Mouse (Mus musculus) midbrain, postnatal 0 days (tissue): ENCODE data around the gene Cldn14. TPM values are rescaled to one million over a fixed set of nuclear protein-coding genes. Genes with fewer than 3 reads are reported as not detected.

Source experiments
- ATAC-seq: fragments of 200-750 bp; cut with Nextera tagmentation; 2 replicates; pipeline ENCODE4 v1.8.0; 2017; ENCODE audit warnings: moderate number of reproducible peaks, mild to moderate bottlenecking, moderate TSS enrichment, moderate library complexity; ENCODE audit not compliant: low FRiP score
- DNase-seq: peaks from one replicate; pipeline ENCODE4 v3.0.0-alpha.2; 2015; ENCODE audit warnings: low spot score
- H3K27ac ChIP-seq: fragments of 300-500 bp; sonication (generic); 2 replicates; pipeline ENCODE4 v1.5.1; 2014; ENCODE audit warnings: low read depth, mild to moderate bottlenecking, low read length, mixed read lengths
- H3K27me3 ChIP-seq: fragments of 300-500 bp; sonication (generic); 2 replicates; pipeline ENCODE4 v1.6.1; 2014; ENCODE audit warnings: low read length, control low read depth, mixed read lengths; ENCODE audit not compliant: insufficient read depth
- H3K36me3 ChIP-seq: fragments of 300-500 bp; sonication (generic); 2 replicates; pipeline ENCODE4 v1.6.1; 2014; ENCODE audit warnings: low read length, control low read depth, mixed read lengths; ENCODE audit not compliant: insufficient read depth
- H3K4me1 ChIP-seq: fragments of 300-500 bp; sonication (generic); 2 replicates; pipeline ENCODE4 v1.6.1; 2014; ENCODE audit warnings: mild to moderate bottlenecking, control low read depth, antibody characterized with exemption, low read length, mixed read lengths; ENCODE audit not compliant: insufficient read depth
- H3K4me2 ChIP-seq: fragments of 300-500 bp; sonication (generic); 2 replicates; pipeline ENCODE4 v1.6.1; 2014; ENCODE audit warnings: low read depth, mild to moderate bottlenecking, low read length, mixed read lengths; ENCODE audit not compliant: poor library complexity, severe bottlenecking
- H3K4me3 ChIP-seq: fragments of 300-500 bp; sonication (generic); 2 replicates; pipeline ENCODE4 v1.5.1; 2014; ENCODE audit warnings: low read depth, mild to moderate bottlenecking, low read length, moderate library complexity
- H3K9ac ChIP-seq: fragments of 300-500 bp; sonication (generic); replicated peaks from 2 replicates; pipeline ENCODE4 v1.6.1; 2014; ENCODE audit warnings: mild to moderate bottlenecking, low read length, moderate library complexity, mixed read lengths; ENCODE audit not compliant: poor library complexity, severe bottlenecking
- H3K9me3 ChIP-seq: fragments of 300-500 bp; sonication (generic); 2 replicates; pipeline ENCODE4 v1.6.1; 2016; ENCODE audit warnings: low read length, control low read depth
- CTCF ChIP-seq: IDR thresholded peaks from 2 replicates; pipeline ENCODE4 v1.5.1; 2016; ENCODE audit warnings: antibody characterized with exemption, mild to moderate bottlenecking
- WGBS: fragments of 180-500 bp; shearing (Covaris S2); extraction: QIAGEN DNeasy Blood & Tissue Kit; methylation state at CpG from one replicate; pipeline ENCODE4 v1.1.7; 2014; 5-methylcytosine and 5-hydroxymethylcytosine counted together
- polyA plus RNA-seq: library from polyadenylated mRNA; unstranded; fragments of >200 nt; fragmentation: Nextera tagmentation; extraction: Ambion mirVana; gene quantifications from 2 replicates; pipeline ENCODE4 v1.2.1, GENCODE M21; 2015
- total RNA-seq: library from RNA; depleted of rRNA; stranded (reverse); fragments of >200 nt; gene quantifications from 2 replicates; pipeline ENCODE4 v1.2.3, GENCODE M21; 2014; rRNA removed

Gene Cldn14
- total and polyA plus RNA-seq, 2 experiments from 2014 or later = 0.12 TPM; not detected in 1

DNA sequence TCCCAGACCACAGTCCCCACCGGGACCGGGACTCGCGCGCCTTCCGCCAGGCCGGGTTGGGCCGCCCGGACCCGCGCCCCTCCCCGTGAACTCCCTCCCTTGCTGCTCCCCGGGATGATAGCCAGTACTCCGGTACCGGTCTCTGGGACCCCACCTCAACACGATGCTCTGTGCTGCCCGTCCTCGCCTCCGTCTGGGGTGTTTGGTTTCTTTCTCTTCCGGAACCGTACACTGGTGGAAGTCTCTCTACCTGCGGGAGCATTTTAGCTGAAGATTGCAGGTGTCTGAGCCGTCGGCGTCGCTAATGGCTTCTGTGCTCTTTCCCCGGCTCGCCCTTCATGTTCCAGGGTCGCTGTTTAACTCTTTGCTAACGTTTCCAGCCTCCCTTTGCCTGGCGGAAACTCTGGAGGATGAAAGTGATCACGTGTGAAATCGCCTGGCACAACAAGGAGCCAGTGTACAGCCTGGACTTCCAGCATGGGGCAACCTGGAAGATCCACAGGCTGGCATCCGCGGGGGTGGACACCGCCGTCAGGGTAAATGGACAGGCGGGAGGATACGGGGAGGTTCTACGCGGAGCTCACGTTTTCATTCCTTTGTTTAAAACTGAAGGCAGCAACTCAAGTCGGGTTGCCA lies 124.4 kb downstream of the Cldn14 start:
- Histone ChIP-seq H3K4me2 (peak overlapping the region; percentile 97), H3K9me3 (no peaks in the 10 kb centered on the region), H3K4me3 (peak overlapping the region; percentile 66), H3K27ac (no peak overlapping the region), H3K4me1 (0 out of 2 replicates have a peak, but pooled peaks cover 2% of the 10 kb centered on the region), H3K36me3 (no peaks in the 10 kb centered on the region), H3K9ac (peak overlapping the region; percentile 60), H3K27me3 (no peaks in the 10 kb centered on the region)
- no peak for TF ChIP-seq CTCF
- peak; percentile 9; the same call in 1 of the 2 replicates for ATAC-seq
- DNase-seq = peak; percentile 8
- WGBS = under 1% methylated on average over 42 of the region's 43 CpGs

DNA sequence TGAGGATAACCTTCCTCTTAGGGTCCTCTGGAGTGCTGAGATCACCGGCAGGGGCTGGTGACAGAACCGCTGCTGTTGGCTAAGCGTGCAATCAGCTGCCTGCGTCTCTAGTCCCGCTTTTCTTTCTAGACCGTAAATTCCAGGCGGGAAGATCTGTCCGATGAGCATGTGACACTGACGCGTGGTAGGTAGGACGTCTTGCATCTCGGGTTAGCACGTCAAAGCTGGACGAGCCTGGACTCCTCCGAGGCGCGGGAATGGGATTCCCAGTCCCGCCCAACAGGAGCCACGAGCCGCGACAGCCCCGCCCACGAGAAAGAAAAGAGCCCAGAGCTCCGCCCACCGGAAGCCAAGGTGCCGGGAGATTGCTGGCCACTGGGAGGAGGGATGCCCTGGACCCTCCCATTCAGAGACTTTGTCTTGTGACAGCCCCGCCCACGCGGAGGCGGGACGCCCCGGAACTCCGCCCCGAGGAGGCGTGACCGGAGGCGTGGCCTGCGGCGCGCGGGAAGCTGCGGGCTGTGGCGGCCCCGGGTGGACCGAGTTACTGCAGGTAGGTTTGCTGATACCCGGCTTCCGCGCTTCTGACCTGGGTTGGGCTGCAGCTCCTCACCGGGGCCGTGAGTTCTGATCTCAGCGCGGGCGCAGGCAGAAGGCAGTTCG lies 125.1 kb downstream of the Cldn14 start, which contains the start of gene Chaf1b:
TSS of gene Chaf1b (plus strand) at position 479 of the 663 bp plus-strand sequence.
- WGBS = under 1% methylated on average over 50 of the region's 54 CpGs
- ATAC-seq = peak; percentile 95

GRCm38 (mm10) chr16:93877612-93878380 lies 130.8 kb downstream of the Cldn14 start:
- no peak overlapping the region for H3K27ac ChIP-seq
- ATAC-seq (no peak), DNase-seq (no peak)
- no peak overlapping the region for H3K4me2 ChIP-seq
- H3K9me3 ChIP-seq = no peaks in the 10 kb centered on the region
- no peak overlapping the region for H3K9ac ChIP-seq
- 95% methylated on average over 6 of the region's 6 CpGs for WGBS
- no peak for TF ChIP-seq CTCF
- no peaks in the 10 kb centered on the region for H3K27me3 ChIP-seq
- no peaks in the 10 kb centered on the region for H3K4me1 ChIP-seq
- no peak overlapping the region for H3K4me3 ChIP-seq
- H3K36me3 ChIP-seq = peaks cover 32% of the 10 kb centered on the region

More for the DNA sequence above, 125.1 kb downstream of the Cldn14 start, which contains the start of gene Chaf1b:
- DNase-seq = peak; percentile 97
- Histone ChIP-seq H3K9me3 (no peaks in the 10 kb centered on the region), H3K27me3 (no peaks in the 10 kb centered on the region), H3K4me2 (peak within 1 kb of the TSS; percentile 97), H3K4me3 (peak within 1 kb of the TSS; percentile 66), H3K36me3 (no peaks in the 10 kb centered on the region), H3K27ac (no peak within 1 kb of the TSS), H3K4me1 (0 out of 2 replicates have a peak, but pooled peaks cover 2% of the 10 kb centered on the region), H3K9ac (peak within 1 kb of the TSS; percentile 60)
- peak; percentile 39; the same call in 1 of the 2 replicates for TF ChIP-seq CTCF

GRCm38 (mm10) chr16:93874841-93875240 lies 133.8 kb downstream of the Cldn14 start:
- no peak for TF ChIP-seq CTCF
- H3K4me1 ChIP-seq = no peaks in the 10 kb centered on the region
- H3K36me3 ChIP-seq = peaks cover 57% of the 10 kb centered on the region
- H3K27me3 ChIP-seq = no peaks in the 10 kb centered on the region
- no peak for ATAC-seq
- no peak overlapping the region for H3K4me2 ChIP-seq
- WGBS = 95% methylated on average over 13 of the region's 13 CpGs
- H3K9ac ChIP-seq = no peak overlapping the region
- H3K27ac ChIP-seq = no peak overlapping the region
- no peak for DNase-seq
- no peaks in the 10 kb centered on the region for H3K9me3 ChIP-seq
- no peak overlapping the region for H3K4me3 ChIP-seq

Other genes starting within 250 kb of the Cldn14 start
- gene Morc3, start 176.7 kb downstream of the Cldn14 start, total RNA-seq = 24.4 and 50.2 TPM in 2 replicates
- gene Morc3, start 176.7 kb downstream of the Cldn14 start, polyA plus RNA-seq = 21.7 and 31.8 TPM in 2 replicates
- 7.6 and 9.3 TPM in 2 replicates for gene Chaf1b, start 124.9 kb downstream of the Cldn14 start, total RNA-seq
- 11.6 and 12.0 TPM in 2 replicates for gene Chaf1b, start 124.9 kb downstream of the Cldn14 start, polyA plus RNA-seq
- gene Sim2, start 76.1 kb upstream of the Cldn14 start, total RNA-seq = not detected in 2 replicates
- 0.05 and 0.10 TPM in 2 replicates for gene Sim2, start 76.1 kb upstream of the Cldn14 start, polyA plus RNA-seq